8 mouse cellular contexts compared by ENCODE assay signal in the genomic region with DNA sequence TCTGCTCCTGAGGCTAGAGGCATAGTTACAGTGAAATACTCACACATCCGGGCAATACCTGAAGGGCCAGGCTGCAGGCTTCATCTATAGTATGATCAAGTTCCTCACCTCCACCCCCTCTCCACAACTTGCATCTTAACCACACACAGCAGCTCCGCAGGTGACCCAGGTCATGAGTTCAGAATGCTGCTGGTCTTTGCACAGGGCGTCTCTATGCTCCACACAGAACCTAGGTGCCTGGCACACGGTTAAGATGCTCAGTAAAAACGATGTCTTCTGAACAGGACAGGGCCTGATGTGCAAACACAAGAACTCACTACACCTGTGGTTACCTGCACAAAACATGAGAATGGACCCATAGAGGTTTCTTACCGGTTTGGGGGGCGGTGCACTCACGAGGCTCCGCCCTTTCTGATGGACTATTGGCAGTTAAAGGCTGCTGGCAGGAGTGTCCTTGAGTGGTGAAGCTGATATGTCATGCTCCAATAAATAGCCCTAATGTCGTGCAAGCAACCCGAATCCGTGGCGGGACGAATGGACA. TPM values are rescaled to one million over a fixed set of nuclear protein-coding genes. Genes with fewer than 3 reads are reported as not detected.
DNase-seq lines count a peak whose midpoint lies in the region; ATAC-seq lines count a peak whose summit lies in the region.

A gene (plus strand): TSS at position 432 of the 541 bp plus-strand sequence.

- DNase-seq in kidney, postnatal 10 days, result no peak
- DNase-seq in MEL-GATA-1-ER (ENCODE audit: extremely low read depth, low read depth), result peak; percentile 54
- DNase-seq in heart, postnatal 14 days, result no peak
- no peak for DNase-seq in limb, embryonic 11.5 days (ENCODE audit: low spot score)
- no peak for DNase-seq in urinary bladder, adult 18-20 months (ENCODE audit: low spot score in 2 of 2)

- no peaks in the 10 kb centered on the region for H3K9me3 ChIP-seq in kidney, embryonic 15.5 days (replicated peaks)
- H3K9me3 ChIP-seq in limb, embryonic 11.5 days (ENCODE audit: control insufficient read depth, low read length), result no peaks in the 10 kb centered on the region
- no peaks in the 10 kb centered on the region for H3K9me3 ChIP-seq in neural tube, embryonic 13.5 days

- peak within 1 kb of the TSS; percentile 69 for H3K4me3 ChIP-seq in kidney, embryonic 15.5 days (replicated peaks)
- peak within 1 kb of the TSS; percentile 65 for H3K4me3 ChIP-seq in limb, embryonic 11.5 days (ENCODE audit: low read depth, low read length)
- H3K4me3 ChIP-seq in neural tube, embryonic 13.5 days, result peak within 1 kb of the TSS; percentile 62

- H3K27ac ChIP-seq in kidney, embryonic 15.5 days, result peak within 1 kb of the TSS; percentile 95
- H3K27ac ChIP-seq in limb, embryonic 11.5 days (replicated peaks; ENCODE audit: low read depth, low read length), result peak within 1 kb of the TSS; percentile 52
- H3K27ac ChIP-seq in neural tube, embryonic 13.5 days (replicated peaks), result peak within 1 kb of the TSS; percentile 83

- no peaks in the 10 kb centered on the region for H3K27me3 ChIP-seq in kidney, embryonic 15.5 days
- H3K27me3 ChIP-seq in limb, embryonic 11.5 days (ENCODE audit: control insufficient read depth, insufficient read depth, low read length), result no peaks in the 10 kb centered on the region
- peaks cover 4% of the 10 kb centered on the region; the same call in 1 of the 2 replicates for H3K27me3 ChIP-seq in neural tube, embryonic 13.5 days

- intact Hi-C loops in heart, postnatal 14 days (cut with DNase I), result no loop called here

- peak; percentile 65 for ATAC-seq in kidney, embryonic 15.5 days (replicated peaks; ENCODE audit: low FRiP score)
- peak; percentile 73 for ATAC-seq in erythroblast, adult 5-6 weeks (replicated peaks; ENCODE audit: low FRiP score, poor library complexity, severe bottlenecking)
- peak; percentile 42; the same call in 1 of the 2 replicates for ATAC-seq in limb, embryonic 11.5 days (ENCODE audit: insufficient number of reproducible peaks, low FRiP score, low TSS enrichment, low read depth)
- ATAC-seq in neural tube, embryonic 13.5 days (ENCODE audit: low read depth), result peak; percentile 54

- peak within 1 kb of the TSS; percentile 90 for H3K4me2 ChIP-seq in kidney, embryonic 15.5 days
- H3K4me2 ChIP-seq in limb, embryonic 11.5 days (ENCODE audit: low read depth, severe bottlenecking), result peak within 1 kb of the TSS; percentile 93
- peak within 1 kb of the TSS; percentile 95 for H3K4me2 ChIP-seq in neural tube, embryonic 13.5 days

- 14% methylated on average over 14 of the region's 14 CpGs for WGBS in kidney, embryonic 15.5 days
- WGBS in limb, embryonic 11.5 days, result 10% methylated on average over 14 of the region's 14 CpGs
- WGBS in neural tube, embryonic 13.5 days, result 9% methylated on average over 14 of the region's 14 CpGs

- H3K4me1 ChIP-seq in kidney, embryonic 15.5 days, result peaks cover 38% of the 10 kb centered on the region
- H3K4me1 ChIP-seq in limb, embryonic 11.5 days (ENCODE audit: control insufficient read depth, insufficient read depth, low read length), result peaks cover 11% of the 10 kb centered on the region
- H3K4me1 ChIP-seq in neural tube, embryonic 13.5 days (replicated peaks), result peaks cover 18% of the 10 kb centered on the region

- H3K9ac ChIP-seq in kidney, embryonic 15.5 days, result peak within 1 kb of the TSS; percentile 74
- peak within 1 kb of the TSS; percentile 58 for H3K9ac ChIP-seq in limb, embryonic 11.5 days (ENCODE audit: low read length)
- peak within 1 kb of the TSS; percentile 83 for H3K9ac ChIP-seq in neural tube, embryonic 13.5 days

- H3K36me3 ChIP-seq in kidney, embryonic 15.5 days, result peaks cover 23% of the 10 kb centered on the region
- H3K36me3 ChIP-seq in limb, embryonic 11.5 days (ENCODE audit: control insufficient read depth, insufficient read depth, low read length), result peaks cover 2% of the 10 kb centered on the region; the same call in 1 of the 2 replicates
- H3K36me3 ChIP-seq in neural tube, embryonic 13.5 days, result peaks cover 8% of the 10 kb centered on the region; the same call in 1 of the 2 replicates

RNA-seq across cellular contexts. Expression of the gene that starts here (rescaled TPM):
- polyA plus RNA-seq in kidney, embryonic 15.5 days (2015; fragmentation: Nextera tagmentation; extraction: Ambion mirVana), result 50.7 and 52.5 TPM in 2 replicates
- total RNA-seq in erythroblast, adult 5-6 weeks (2015; ENCODE audit: low replicate concordance), result 4.0 and 5.0 TPM in 2 replicates
- total RNA-seq in erythroblast, adult 5-6 weeks (2017; ENCODE audit: low replicate concordance), result 1.3 and 2.1 TPM in 2 replicates
- total RNA-seq in heart, postnatal 14 days (2021), result 10 to 100 TPM; 45.6 to 52.0 TPM
- polyA plus RNA-seq in limb, embryonic 11.5 days (2014; fragmentation: Nextera tagmentation; extraction: Ambion mirVana), result 40.6 and 42.6 TPM in 2 replicates
- 35.4 and 38.0 TPM in 2 replicates for polyA plus RNA-seq in neural tube, embryonic 13.5 days (2015; fragmentation: Nextera tagmentation; extraction: Ambion mirVana)

Comparison
In these comparisons a context has a peak if more than half of its experiments do, and no peak if none do; other contexts are left out.
1. RNA of the gene that starts here (total RNA-seq): 45.6 to 52.0 TPM in heart, postnatal 14 days; 1.3 to 5.0 TPM in erythroblast, adult 5-6 weeks; every median in the first group is over 4 times any median in the second.
2. Peak in every context shown above with its lines, with median percentiles within 50 percentile points of each other: ATAC-seq, H3K27ac ChIP-seq, H3K4me2 ChIP-seq, H3K4me3 ChIP-seq and H3K9ac ChIP-seq.